Mouse (Mus musculus) testis, adult 2 months (tissue): ENCODE measurements around the gene Rhot2.

Experiments
- CTCF ChIP-seq: fragments of 200-500 bp; IDR thresholded peaks from 2 replicates; pipeline ENCODE4 v1.5.1; 2012; ENCODE audit warnings: low read depth, mild to moderate bottlenecking, inconsistent platforms, low read length, moderate library complexity; ENCODE audit not compliant: control insufficient read depth, insufficient read depth, insufficient replicate concordance
- POLR2A ChIP-seq: fragments of 200-500 bp; IDR thresholded peaks from 2 replicates; pipeline ENCODE4 v1.6.1; 2012; ENCODE audit warnings: low read depth, mild to moderate bottlenecking, inconsistent platforms, low read length, moderate library complexity; ENCODE audit not compliant: control insufficient read depth

GRCm38 (mm10) chr17:25795609-25796092, 49.0 kb downstream of the Rhot2 start, which contains the start of gene AC134908.4:
- no peak for TF ChIP-seq POLR2A
- TF ChIP-seq CTCF: no peak
